Mouse (Mus musculus) olfactory bulb, adult 2 months (tissue): ENCODE results near the gene Map4k4.

Experiments
- CTCF ChIP-seq: fragments of 200-500 bp; IDR thresholded peaks from 2 replicates; pipeline ENCODE4 v1.5.1; 2012; ENCODE audit warnings: low read depth, mild to moderate bottlenecking, low read length, moderate library complexity; ENCODE audit not compliant: insufficient read depth
- POLR2A ChIP-seq: fragments of 200-500 bp; IDR thresholded peaks from 2 replicates; pipeline ENCODE4 v1.6.1; 2012; ENCODE audit warnings: mild to moderate bottlenecking, low read depth, low read length, moderate library complexity; ENCODE audit not compliant: insufficient read depth

GRCm38 (mm10) chr1:39937609-39938008, 36.9 kb downstream of the Map4k4 start:
- TF ChIP-seq POLR2A (no peak), CTCF (no peak)
